Mouse (Mus musculus) liver, embryonic 14.5 days (tissue): ENCODE measurements around the gene Nrp2.

Experiments
- CTCF ChIP-seq: IDR thresholded peaks from 2 replicates; pipeline ENCODE4 v1.5.1; 2016; ENCODE audit warnings: antibody characterized with exemption, low read depth, control low read depth
- EP300 ChIP-seq: IDR thresholded peaks from 2 replicates; pipeline ENCODE4 v1.6.1; 2016; ENCODE audit warnings: antibody characterized with exemption, low read depth

DNA sequence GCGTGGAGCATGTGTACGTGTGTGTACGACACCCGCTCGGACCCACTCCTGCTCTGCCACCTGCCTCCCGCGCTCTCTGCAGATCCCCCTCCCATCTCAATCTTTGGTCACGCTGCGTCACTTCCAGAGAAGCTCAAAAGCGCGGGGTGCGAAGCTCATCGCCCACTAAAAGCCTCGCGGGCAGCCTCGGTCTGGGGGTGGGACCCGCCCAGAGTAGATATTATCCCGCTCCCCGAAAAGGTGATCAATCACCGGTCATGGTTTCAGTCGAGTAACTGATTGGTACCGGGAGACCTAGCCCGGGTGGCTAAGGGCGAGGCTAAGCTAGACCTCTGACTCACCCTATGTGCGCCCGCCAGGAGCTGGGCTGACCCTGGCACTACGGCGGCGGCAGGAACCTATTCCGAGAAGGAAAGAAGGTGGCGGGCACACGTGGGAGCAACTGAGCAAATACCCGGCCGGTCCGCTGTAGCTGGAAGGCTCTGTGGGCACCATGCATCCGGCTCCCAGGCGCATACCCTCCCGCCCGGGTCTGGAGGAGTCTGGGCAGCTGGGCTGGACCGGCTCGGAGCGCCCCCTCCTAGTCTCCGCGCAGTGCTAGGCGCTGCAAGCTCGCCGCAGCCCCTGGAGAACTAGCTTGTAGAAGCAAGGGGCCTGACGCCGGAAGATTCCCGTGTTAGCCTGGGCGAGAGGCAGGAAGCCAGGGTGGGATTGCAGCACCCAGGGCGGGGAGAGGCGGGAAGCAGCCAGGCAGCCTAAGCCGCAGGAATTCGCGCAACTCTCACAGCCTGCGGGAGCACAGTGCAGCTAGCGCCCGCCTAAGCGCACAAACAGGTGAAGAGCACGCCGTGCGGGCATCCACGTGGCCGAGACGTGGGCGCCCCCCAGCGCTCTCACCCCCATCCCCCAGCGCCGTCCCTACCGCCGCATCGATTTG is 3.3 kb downstream of the Nrp2 start:
- TF ChIP-seq CTCF (no peak), EP300 (no peak)
